Mouse (Mus musculus) hindbrain, embryonic 14.5 days (tissue): Measurements from ENCODE around the gene Gm8300. TPM values are rescaled to one million over a fixed set of nuclear protein-coding genes. Genes with fewer than 3 reads are reported as not detected.
"Not testable (repeated sequence)": the region's sequence is repeated elsewhere in the genome, so short reads cannot be mapped to it uniquely, and the experiment has no call there.

Experiments used
- ATAC-seq: fragments of 200-750 bp; cut with Nextera tagmentation; 2 replicates; pipeline ENCODE4 v1.8.0; 2017; ENCODE audit warnings: moderate number of reproducible peaks, mild to moderate bottlenecking, moderate TSS enrichment, moderate library complexity; ENCODE audit not compliant: low FRiP score
- DNase-seq: peaks from one replicate; pipeline ENCODE4 v3.0.0-alpha.2; 2015; ENCODE audit warnings: low spot score
- H3K27ac ChIP-seq: fragments of 300-500 bp; sonication (generic); 2 replicates; pipeline ENCODE4 v1.5.1; 2014; ENCODE audit warnings: mild to moderate bottlenecking, moderate library complexity
- H3K27me3 ChIP-seq: fragments of 300-500 bp; sonication (generic); 2 replicates; pipeline ENCODE4 v1.6.1; 2014; ENCODE audit warnings: mild to moderate bottlenecking, low read length, mixed read lengths; ENCODE audit not compliant: control insufficient read depth, insufficient read depth
- H3K36me3 ChIP-seq: fragments of 300-500 bp; sonication (generic); replicated peaks from 2 replicates; pipeline ENCODE4 v1.6.1; 2014; ENCODE audit not compliant: control insufficient read depth, insufficient read depth
- H3K4me1 ChIP-seq: fragments of 300-500 bp; sonication (generic); replicated peaks from 2 replicates; pipeline ENCODE4 v1.6.1; 2014; ENCODE audit warnings: antibody characterized with exemption, low read length, mixed read lengths; ENCODE audit not compliant: control insufficient read depth, insufficient read depth
- H3K4me2 ChIP-seq: fragments of 300-500 bp; sonication (generic); replicated peaks from 2 replicates; pipeline ENCODE4 v1.6.1; 2014; ENCODE audit warnings: mild to moderate bottlenecking, moderate library complexity
- H3K4me3 ChIP-seq: fragments of 300-500 bp; sonication (generic); replicated peaks from 2 replicates; pipeline ENCODE4 v1.5.1; 2014; ENCODE audit warnings: mild to moderate bottlenecking, low read length
- H3K9ac ChIP-seq: fragments of 300-500 bp; sonication (generic); 2 replicates; pipeline ENCODE4 v1.6.1; 2014
- H3K9me3 ChIP-seq: fragments of 300-500 bp; sonication (generic); 2 replicates; pipeline ENCODE4 v1.6.1; 2016; ENCODE audit warnings: low read length; ENCODE audit not compliant: control insufficient read depth
- WGBS: fragments of 180-500 bp; shearing (Covaris S2); extraction: QIAGEN DNeasy Blood & Tissue Kit; methylation state at CpG from one replicate; pipeline ENCODE4 v1.1.7; 2014; 5-methylcytosine and 5-hydroxymethylcytosine counted together
- polyA plus RNA-seq: library from polyadenylated mRNA; unstranded; fragments of >200 nt; fragmentation: Nextera tagmentation; extraction: Ambion mirVana; gene quantifications from 2 replicates; pipeline ENCODE4 v1.2.1, GENCODE M21; 2014

Gene Gm8300
- polyA plus RNA-seq, 1 experiment from 2014 or later: not detected

DNA sequence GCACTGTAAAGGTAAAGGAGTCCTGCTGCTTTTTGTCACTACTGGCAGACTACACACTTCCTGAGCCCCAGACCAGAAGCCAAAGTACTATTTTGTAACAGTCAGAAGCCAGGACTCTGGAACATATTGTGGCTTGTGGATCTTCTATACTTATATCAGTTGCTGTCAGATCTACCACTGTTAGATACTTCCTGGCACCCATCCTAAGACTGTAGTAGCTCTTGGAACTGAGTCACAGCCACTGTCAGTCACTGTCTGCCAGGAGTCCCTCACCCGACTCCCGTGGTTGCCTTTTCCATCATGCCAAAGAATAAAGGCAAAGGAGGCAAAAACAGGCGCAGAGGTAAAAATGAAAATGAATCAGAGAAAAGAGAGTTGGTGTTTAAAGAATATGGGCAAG is 19.7 kb upstream of the Gm8300 start, which contains the start of gene Gm5788:
Gm5788 (plus strand) TSS at position 301 of the 400 bp plus-strand sequence.
- not testable (repeated sequence) for H3K4me3 ChIP-seq, H3K27ac ChIP-seq, H3K4me1 ChIP-seq, H3K4me2 ChIP-seq, DNase-seq, ATAC-seq, H3K9ac ChIP-seq, H3K36me3 ChIP-seq, H3K27me3 ChIP-seq, H3K9me3 ChIP-seq
- WGBS: 88% methylated on average over 3 of the region's 3 CpGs

DNA sequence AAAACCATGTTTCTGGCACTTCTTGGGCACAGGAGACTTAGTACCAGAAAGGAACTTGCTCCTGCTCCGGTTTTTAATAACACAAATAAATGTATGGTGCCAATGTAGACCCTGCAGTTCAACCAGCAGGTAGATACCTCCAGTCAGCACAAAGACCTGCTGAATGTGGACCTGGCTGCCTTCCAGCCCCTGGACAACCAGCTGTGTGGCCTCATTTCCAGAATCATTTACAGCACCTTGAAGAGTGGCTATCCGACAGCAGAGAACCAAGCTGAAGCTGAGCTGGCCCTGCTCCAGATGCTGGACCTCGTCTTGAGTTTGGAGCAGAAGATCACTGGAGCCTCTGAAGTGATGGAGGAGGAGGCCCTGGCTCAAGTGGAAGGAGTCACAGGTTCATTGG is 5.5 kb downstream of the Gm8300 start:
- not testable (repeated sequence) for H3K27ac ChIP-seq, H3K27me3 ChIP-seq, H3K9ac ChIP-seq, H3K4me1 ChIP-seq, H3K36me3 ChIP-seq, H3K9me3 ChIP-seq, H3K4me2 ChIP-seq, DNase-seq, ATAC-seq, H3K4me3 ChIP-seq
- 68% methylated on average over 3 of the region's 3 CpGs for WGBS

DNA sequence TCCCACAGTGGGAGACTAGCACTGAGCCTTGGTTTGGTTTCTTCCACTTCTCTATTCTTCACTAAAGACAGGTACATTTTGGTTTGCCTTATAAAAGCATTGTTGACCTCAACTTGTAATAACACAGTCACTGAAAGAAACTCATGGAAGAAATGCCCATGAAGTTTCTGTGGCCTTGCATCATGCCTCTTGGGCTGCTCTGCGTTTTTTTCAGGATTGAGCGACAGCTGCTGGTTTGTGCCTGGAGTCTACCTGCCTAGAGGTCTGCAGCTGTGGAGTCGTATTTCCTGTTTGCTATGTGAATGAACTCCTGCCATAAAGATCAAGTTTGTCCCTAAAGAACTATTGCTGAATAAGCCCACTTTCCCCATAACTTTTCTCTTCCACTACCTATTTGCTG is 29.8 kb downstream of the Gm8300 start:
- Histone ChIP-seq H3K36me3 (no peaks in the 10 kb centered on the region), H3K27ac (no peak overlapping the region), H3K9me3 (no peaks in the 10 kb centered on the region), H3K4me3 (no peak overlapping the region), H3K9ac (no peak overlapping the region), H3K27me3 (no peaks in the 10 kb centered on the region), H3K4me2 (no peak overlapping the region), H3K4me1 (no peaks in the 10 kb centered on the region)
- DNase-seq (no peak), ATAC-seq (no peak)
- 90% methylated on average over 3 of the region's 3 CpGs for WGBS

DNA sequence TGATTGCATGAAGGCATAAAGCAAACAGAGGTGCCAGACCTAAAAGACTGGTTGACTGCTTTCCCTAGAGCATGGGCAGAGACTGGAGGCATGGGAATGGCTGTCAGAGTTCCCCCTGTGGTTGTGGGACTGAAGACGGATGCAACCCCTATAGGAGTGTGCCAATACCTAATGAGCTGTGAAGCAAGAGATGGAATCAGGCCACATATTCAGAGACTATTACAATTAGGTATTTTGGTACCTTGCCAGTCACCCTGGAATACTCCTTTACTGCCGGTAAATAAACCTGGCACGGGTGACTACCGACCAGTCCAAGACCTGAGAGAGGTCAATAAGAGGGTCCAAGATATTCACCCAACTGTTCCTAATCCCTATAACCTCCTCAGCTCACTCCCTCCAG is 36.5 kb downstream of the Gm8300 start:
- WGBS: 88% methylated on average over 4 of the region's 4 CpGs
- DNase-seq, H3K9ac ChIP-seq, H3K27me3 ChIP-seq, H3K4me3 ChIP-seq, H3K36me3 ChIP-seq, H3K9me3 ChIP-seq, ATAC-seq, H3K4me2 ChIP-seq, H3K4me1 ChIP-seq, H3K27ac ChIP-seq: not testable (repeated sequence)

Other genes starting within 250 kb of the Gm8300 start
- gene Vipas39, start 248.1 kb upstream of the Gm8300 start, polyA plus RNA-seq: 56.7 and 58.9 TPM in 2 replicates
- gene Ahsa1, start 247.8 kb upstream of the Gm8300 start, polyA plus RNA-seq: 169 and 181 TPM in 2 replicates
- 0.86 and 1.3 TPM in 2 replicates for gene Ism2, start 214.6 kb upstream of the Gm8300 start, polyA plus RNA-seq
- gene Sptlc2, start 126.0 kb upstream of the Gm8300 start, polyA plus RNA-seq: 72.0 and 72.5 TPM in 2 replicates
- 195 and 248 TPM in 2 replicates for gene Slirp, start 70.4 kb upstream of the Gm8300 start, polyA plus RNA-seq
- 28.7 and 36.3 TPM in 2 replicates for gene Alkbh1, start 70.3 kb upstream of the Gm8300 start, polyA plus RNA-seq
- 101 and 102 TPM in 2 replicates for gene Snw1, start 42.0 kb upstream of the Gm8300 start, polyA plus RNA-seq
- not detected in 2 replicates for gene Gm5788, start 19.6 kb upstream of the Gm8300 start, polyA plus RNA-seq
- gene Oog1, start 88.4 kb downstream of the Gm8300 start, polyA plus RNA-seq: not detected in 2 replicates
- gene Gm4027, start 104.6 kb downstream of the Gm8300 start, polyA plus RNA-seq: not detected in 2 replicates
- not detected in 2 replicates for gene Gm16381, start 130.3 kb downstream of the Gm8300 start, polyA plus RNA-seq